Mouse (Mus musculus) olfactory bulb, adult 2 months (tissue): ENCODE measurements around the gene Rhd.

Experiments
- CTCF ChIP-seq: fragments of 200-500 bp; IDR thresholded peaks from 2 replicates; pipeline ENCODE4 v1.5.1; 2012; ENCODE audit warnings: low read depth, mild to moderate bottlenecking, low read length, moderate library complexity; ENCODE audit not compliant: insufficient read depth
- POLR2A ChIP-seq: fragments of 200-500 bp; IDR thresholded peaks from 2 replicates; pipeline ENCODE4 v1.6.1; 2012; ENCODE audit warnings: mild to moderate bottlenecking, low read depth, low read length, moderate library complexity; ENCODE audit not compliant: insufficient read depth

GRCm38 (mm10) chr4:134917194-134917593 lies 52.9 kb downstream of the Rhd start:
- no peak for TF ChIP-seq CTCF
- no peak for TF ChIP-seq POLR2A
